ENCODE assay signal across 8 mouse cellular contexts in the genomic region with DNA sequence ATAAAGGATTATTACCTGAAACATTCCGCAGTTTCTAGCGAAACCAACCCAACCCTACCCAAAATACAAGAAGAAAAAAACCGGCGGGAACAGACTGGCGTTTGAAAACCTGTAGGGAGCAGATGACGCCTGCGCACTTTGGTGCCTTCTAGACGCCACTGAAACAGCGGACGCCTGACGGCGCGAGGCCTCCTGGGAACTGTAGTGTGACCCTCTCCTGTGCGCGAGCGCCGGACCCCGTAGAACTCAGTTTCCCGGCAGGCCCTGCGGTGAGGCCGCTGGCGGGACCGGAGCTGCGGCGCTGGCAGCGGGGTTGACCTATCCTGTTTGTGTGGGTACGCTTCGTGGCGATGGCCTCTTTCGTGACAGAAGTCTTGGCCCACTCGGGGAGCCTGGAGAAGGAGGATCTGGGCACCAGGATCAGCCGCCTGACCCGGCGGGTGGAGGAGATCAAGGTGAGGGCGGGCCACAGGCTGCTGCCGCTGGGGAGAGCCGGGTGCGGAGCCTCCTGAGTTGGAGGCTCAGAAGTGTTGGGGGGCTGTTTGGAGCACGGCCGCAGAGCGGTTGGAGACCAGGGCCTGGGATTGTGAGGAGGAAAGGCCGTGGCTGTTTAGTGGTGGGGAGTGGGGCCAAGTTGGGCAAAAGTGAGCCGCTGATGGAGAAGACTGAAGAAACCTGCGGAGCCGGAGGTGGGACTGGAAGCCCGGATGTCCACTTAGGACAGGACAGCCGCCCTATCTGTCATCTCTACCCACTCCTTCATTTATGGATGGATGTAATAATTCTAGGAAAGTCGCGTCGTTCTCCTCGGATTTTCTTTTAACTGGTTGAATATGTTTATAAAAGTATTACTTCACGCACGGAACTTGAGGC. TPM values are rescaled to one million over a fixed set of nuclear protein-coding genes. Genes with fewer than 3 reads are reported as not detected.
DNase-seq lines count a peak whose midpoint lies in the region; ATAC-seq and TF ChIP-seq lines count a peak whose summit lies in the region.

A gene (plus strand): TSS at position 281 of the 873 bp plus-strand sequence.

- H3K9ac ChIP-seq in hindbrain, postnatal 0 days (replicated peaks; ENCODE audit: low read length), result peak within 1 kb of the TSS; percentile 47

- peak; percentile 98 for DNase-seq in ZHBTc4 (ENCODE audit: low read depth, low spot score)
- DNase-seq in gastrocnemius, adult 2 months, result peak; percentile 97
- DNase-seq in hindbrain, postnatal 0 days (ENCODE audit: low spot score), result peak; percentile 99
- peak; percentile 94 for DNase-seq in left cerebral cortex, adult 2 months (ENCODE audit: extremely low spot score in 1 of 2, low spot score in 2 of 2)
- peak; percentile 95 for DNase-seq in right cerebral cortex, adult 2 months (ENCODE audit: low spot score in 2 of 2)
- peak; percentile 93 for DNase-seq in urinary bladder, postnatal 14 days (ENCODE audit: low spot score)

- H3K4me1 ChIP-seq in hindbrain, postnatal 0 days (ENCODE audit: insufficient read depth, low read length), result peaks cover 4% of the 10 kb centered on the region; the same call in 1 of the 2 replicates

- no peaks in the 10 kb centered on the region for H3K27me3 ChIP-seq in hindbrain, postnatal 0 days (ENCODE audit: insufficient read depth, low read length)

- H3K4me2 ChIP-seq in hindbrain, postnatal 0 days (ENCODE audit: low read depth, low read length), result peak within 1 kb of the TSS; percentile 62

- H3K9me3 ChIP-seq in hindbrain, postnatal 0 days (ENCODE audit: low read length), result no peaks in the 10 kb centered on the region

- intact Hi-C loops in gastrocnemius, adult 2 months (cut with DNase I), result loop anchor here (10.0 kb wide), 1 partner anchor 561 kb away; a partner anchor contains a TSS
- intact Hi-C loops in left cerebral cortex, adult 2 months (cut with DNase I), result loop anchor here (5.0 kb wide), 1 partner anchor 68 kb away; a partner anchor contains a TSS

- peak within 1 kb of the TSS; percentile 88 for H3K4me3 ChIP-seq in gastrocnemius, adult 2 months
- peak within 1 kb of the TSS; percentile 55 for H3K4me3 ChIP-seq in hindbrain, postnatal 0 days (ENCODE audit: low read length)
- peak within 1 kb of the TSS; percentile 97 for H3K4me3 ChIP-seq in left cerebral cortex, adult 2 months

- TF ChIP-seq CTCF in gastrocnemius, adult 2 months (IDR thresholded peaks at IDR 0.05), result no peak
- no peak for TF ChIP-seq CTCF in hindbrain, postnatal 0 days (IDR thresholded peaks at IDR 0.05; ENCODE audit: low read depth)
- TF ChIP-seq CTCF in left cerebral cortex, adult 2 months (IDR thresholded peaks at IDR 0.05), result no peak; the same call in 1 of the 2 replicates

- ATAC-seq in common myeloid progenitor, adult 5-6 weeks (replicated peaks; ENCODE audit: low read depth, poor library complexity, severe bottlenecking), result peak; percentile 97
- ATAC-seq in hindbrain, postnatal 0 days, result peak; percentile 99
- peak; percentile 98 for ATAC-seq in megakaryocyte, adult 5-6 weeks (ENCODE audit: poor library complexity, severe bottlenecking)

- under 1% methylated on average over 53 of the region's 53 CpGs for WGBS in hindbrain, postnatal 0 days

- H3K27ac ChIP-seq in gastrocnemius, adult 2 months, result peak within 1 kb of the TSS; percentile 92
- H3K27ac ChIP-seq in hindbrain, postnatal 0 days, result no peak within 1 kb of the TSS
- peak within 1 kb of the TSS; percentile 51 for H3K27ac ChIP-seq in left cerebral cortex, adult 2 months

- 0 out of 2 replicates have a peak, but pooled peaks cover 6% of the 10 kb centered on the region for H3K36me3 ChIP-seq in hindbrain, postnatal 0 days (ENCODE audit: insufficient read depth, low read length)

RNA-seq across cellular contexts. Expression of the gene that starts here (rescaled TPM):
- total RNA-seq in common myeloid progenitor, adult 5-6 weeks (2017), result 26.9 and 33.4 TPM in 2 replicates
- total RNA-seq in gastrocnemius, adult 2 months (2021), result 1 to 10 TPM; 8.2 to 8.8 TPM
- 13.0 and 15.6 TPM in 2 replicates for total RNA-seq in hindbrain, postnatal 0 days (2014; rRNA removed)
- polyA plus RNA-seq in hindbrain, postnatal 0 days (2015; fragmentation: Nextera tagmentation; extraction: Ambion mirVana), result 17.6 and 18.7 TPM in 2 replicates
- total RNA-seq in left cerebral cortex, adult 2 months (2021), result 10 to 100 TPM; 17.7 to 19.6 TPM
- total RNA-seq in megakaryocyte, adult 5-6 weeks (2015), result 18.6 and 20.9 TPM in 2 replicates
- 25.1 and 25.8 TPM in 2 replicates for total RNA-seq in megakaryocyte, adult 5-6 weeks (2017)
